Mouse (Mus musculus): ENCODE data around the gene Abhd16a. TPM values are rescaled to one million over a fixed set of nuclear protein-coding genes. Genes with fewer than 3 reads are reported as not detected.
"Not testable (repeated sequence)": the region's sequence is repeated elsewhere in the genome, so short reads cannot be mapped to it uniquely, and the experiment has no call there.

Gene Abhd16a
- polyA plus RNA-seq, 1 experiment = 211 TPM

DNA sequence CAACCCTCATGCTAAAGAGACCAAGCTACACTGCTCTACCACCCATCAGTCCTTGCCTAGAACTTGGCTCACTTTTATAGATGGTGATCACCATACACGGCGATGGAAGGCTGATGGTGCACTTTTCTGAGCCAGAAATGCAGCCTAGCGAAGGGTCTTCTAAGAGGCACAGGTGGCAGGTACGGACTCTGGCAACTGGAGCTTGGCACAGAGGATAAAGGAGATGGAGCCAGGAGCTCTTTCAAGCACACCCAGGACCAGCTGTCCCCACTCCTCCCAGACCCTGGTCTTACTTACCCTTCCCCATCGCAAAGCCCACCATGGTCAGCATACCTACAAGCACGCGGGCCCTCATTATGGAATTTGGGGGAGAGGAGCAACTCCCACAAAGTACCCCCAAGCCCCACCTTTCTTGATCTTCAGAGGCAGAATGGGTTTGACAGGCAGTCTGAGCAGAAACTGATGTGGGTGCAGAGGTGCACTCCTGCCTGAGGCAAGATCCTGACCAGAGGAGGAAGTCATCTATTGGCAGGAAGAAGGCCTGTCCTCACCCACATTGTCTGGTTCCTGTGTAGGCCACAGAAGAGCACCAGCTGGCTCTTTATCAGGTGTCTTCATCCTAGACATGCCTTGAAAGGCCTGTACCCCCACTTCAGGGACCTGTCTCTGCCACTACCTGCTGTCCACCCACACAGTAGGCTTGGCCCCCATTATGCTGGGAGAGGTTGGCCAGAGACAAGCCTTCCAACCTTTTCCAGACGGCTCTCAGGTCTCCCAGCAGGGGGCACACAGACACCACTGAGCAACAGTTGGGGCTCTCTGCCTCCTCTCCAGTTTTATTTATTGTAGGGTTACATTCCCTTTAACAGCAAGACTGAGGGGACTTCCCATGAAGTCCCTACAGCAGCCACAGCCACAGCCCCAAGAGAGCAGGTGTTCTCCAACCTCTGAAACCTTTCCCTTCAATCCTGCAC lies 26.3 kb downstream of the Abhd16a start, which contains the start of gene Ly6g5b:
Gene Ly6g5b, minus strand, starts transcription at position 383 of the 974 bp plus-strand sequence.
- Histone ChIP-seq H3K36me3 (replicated peaks; ENCODE audit: low read length) (peaks cover 59% of the 10 kb centered on the region), H3K27me3 (replicated peaks) (peaks cover 26% of the 10 kb centered on the region), H3K4me1 (peaks cover 72% of the 10 kb centered on the region), H3K4me3 (replicated peaks) (peak within 1 kb of the TSS; percentile 11), H3K9me3 (no peaks in the 10 kb centered on the region)
- TF ChIP-seq GATA1 (IDR thresholded peaks at IDR 0.05; ENCODE audit: borderline replicate concordance, low read length) (no peak), FLI1 (IDR thresholded peaks at IDR 0.05; ENCODE audit: low read length) (no peak)

DNA sequence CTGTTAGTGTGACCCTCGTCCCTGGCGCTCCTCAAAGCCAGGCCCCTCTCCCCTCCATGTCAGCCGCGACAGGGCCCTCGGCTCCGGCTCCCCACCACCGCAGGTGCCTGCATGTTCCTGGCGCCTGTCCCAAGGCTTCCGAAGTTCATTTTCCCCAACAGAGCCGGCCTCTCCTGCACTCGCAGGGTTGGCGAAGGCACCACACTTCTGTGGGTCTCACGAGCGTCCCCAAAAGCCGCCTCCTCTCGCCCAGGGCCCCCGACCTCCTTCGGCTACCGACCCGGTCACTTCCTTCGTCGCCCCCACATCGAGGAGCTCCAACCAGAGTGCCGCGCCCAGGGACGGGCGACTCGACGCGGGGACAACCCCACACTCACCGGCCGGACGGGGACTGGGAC lies 31.7 kb downstream of the Abhd16a start:
- H3K4me3 ChIP-seq (replicated peaks) = peak overlapping the region; percentile 99
- peaks cover 61% of the 10 kb centered on the region for H3K36me3 ChIP-seq (replicated peaks; ENCODE audit: low read length)
- no peak for TF ChIP-seq FLI1 (IDR thresholded peaks at IDR 0.05; ENCODE audit: low read length)
- TF ChIP-seq GATA1 (IDR thresholded peaks at IDR 0.05; ENCODE audit: borderline replicate concordance, low read length) = no peak
- no peaks in the 10 kb centered on the region for H3K9me3 ChIP-seq
- H3K27me3 ChIP-seq (replicated peaks) = no peaks in the 10 kb centered on the region
- peaks cover 57% of the 10 kb centered on the region for H3K4me1 ChIP-seq

- no peaks in the 10 kb centered on the region for H3K27me3 ChIP-seq (replicated peaks)
- peaks cover 56% of the 10 kb centered on the region for H3K36me3 ChIP-seq (replicated peaks; ENCODE audit: low read length)
- peaks cover 56% of the 10 kb centered on the region for H3K4me1 ChIP-seq
- no peak for TF ChIP-seq GATA1 (IDR thresholded peaks at IDR 0.05; ENCODE audit: borderline replicate concordance, low read length)
- TF ChIP-seq FLI1 (IDR thresholded peaks at IDR 0.05; ENCODE audit: low read length) = peak; percentile 64; the same call in 1 of the 2 replicates
- H3K9me3 ChIP-seq = no peaks in the 10 kb centered on the region
- H3K4me3 ChIP-seq (replicated peaks) = peak within 1 kb of the TSS; percentile 99
Measured at GRCm38 (mm10) chr17:35121143-35121799, 32.2 kb downstream of the Abhd16a start, which contains the start of gene Gpank1. Gene Gpank1 (plus strand): TSS chr17:35121455.

DNA sequence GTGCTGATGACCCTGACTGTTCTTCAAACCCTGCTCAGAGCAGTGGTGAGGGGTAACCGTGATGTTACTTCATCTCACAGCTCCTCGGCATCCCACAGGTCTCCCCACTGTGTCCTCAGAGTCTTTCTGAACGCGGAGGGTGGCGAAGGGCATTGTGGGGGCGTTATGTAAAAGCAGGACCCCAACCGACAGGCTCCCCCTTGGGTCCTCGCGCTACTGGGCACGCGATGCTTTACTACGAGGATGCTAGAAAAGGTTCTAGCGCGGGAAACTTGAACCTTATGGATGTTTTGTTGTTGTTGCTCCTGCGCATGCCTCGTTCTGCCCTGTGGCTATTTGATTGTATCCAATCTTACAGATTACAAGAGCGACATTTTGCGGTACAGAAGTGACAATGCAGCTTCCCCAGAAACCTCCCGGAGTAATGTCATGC lies 32.8 kb downstream of the Abhd16a start, which contains the start of gene Csnk2b:
Gene Csnk2b, minus strand, starts transcription at position 183 of the 433 bp plus-strand sequence.
- peaks cover 51% of the 10 kb centered on the region for H3K36me3 ChIP-seq (replicated peaks; ENCODE audit: low read length)
- H3K4me1 ChIP-seq = peaks cover 61% of the 10 kb centered on the region
- TF ChIP-seq GATA1 (IDR thresholded peaks at IDR 0.05; ENCODE audit: borderline replicate concordance, low read length) (no peak), FLI1 (IDR thresholded peaks at IDR 0.05; ENCODE audit: low read length) (no peak; the same call in 1 of the 2 replicates)

GRCm38 (mm10) chr17:35123287-35123686 lies 34.2 kb downstream of the Abhd16a start:
- peaks cover 64% of the 10 kb centered on the region for H3K4me1 ChIP-seq

More for the DNA sequence above, 32.8 kb downstream of the Abhd16a start, which contains the start of gene Csnk2b:
- Histone ChIP-seq H3K27me3 (replicated peaks) (no peaks in the 10 kb centered on the region), H3K4me3 (replicated peaks) (peak within 1 kb of the TSS; percentile 99), H3K9me3 (no peaks in the 10 kb centered on the region)

DNA sequence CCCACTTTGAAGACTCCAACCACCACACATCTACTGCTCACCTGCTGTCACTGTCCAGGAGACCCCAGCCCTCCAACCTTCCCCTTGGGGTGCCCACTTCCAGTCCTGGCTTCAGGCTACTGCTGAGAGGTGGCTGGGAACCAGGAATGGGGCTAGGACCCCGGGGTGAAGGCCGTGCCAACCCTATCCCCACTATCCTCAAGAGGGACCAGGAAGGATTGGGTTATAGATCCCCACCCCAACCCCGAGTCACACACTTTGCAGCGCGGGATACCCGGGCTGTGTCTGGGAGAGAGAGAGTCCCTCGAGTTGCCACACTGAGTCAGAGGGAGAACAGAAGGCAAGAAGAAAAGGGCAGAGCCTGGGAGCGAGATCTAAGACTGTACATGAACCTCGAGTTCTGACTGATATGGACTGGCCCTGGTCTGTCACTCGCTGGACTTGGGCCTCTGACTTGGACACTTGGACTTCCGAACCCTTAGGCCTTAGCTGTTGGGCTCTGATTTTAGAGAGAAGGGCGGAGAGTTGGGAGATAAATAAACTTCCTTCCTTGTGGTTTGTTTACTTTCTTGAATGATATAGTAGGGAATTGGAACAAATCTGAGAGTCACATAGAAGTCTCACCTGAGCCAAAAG lies 35.3 kb downstream of the Abhd16a start:
- H3K9me3 ChIP-seq; H3K27me3 ChIP-seq (replicated peaks); H3K4me3 ChIP-seq (replicated peaks): not testable (repeated sequence)
- Histone ChIP-seq H3K36me3 (replicated peaks; ENCODE audit: low read length) (peaks cover 48% of the 10 kb centered on the region), H3K4me1 (peaks cover 71% of the 10 kb centered on the region)

More at GRCm38 (mm10) chr17:35123287-35123686, 34.2 kb downstream of the Abhd16a start:
- peaks cover 47% of the 10 kb centered on the region for H3K36me3 ChIP-seq (replicated peaks; ENCODE audit: low read length)
- not testable (repeated sequence) for H3K9me3 ChIP-seq; H3K27me3 ChIP-seq (replicated peaks); H3K4me3 ChIP-seq (replicated peaks)

GRCm38 (mm10) chr17:35125081-35125480 lies 36.0 kb downstream of the Abhd16a start:
- no peaks in the 10 kb centered on the region for H3K9me3 ChIP-seq
- TF ChIP-seq GATA1 (IDR thresholded peaks at IDR 0.05; ENCODE audit: borderline replicate concordance, low read length) (no peak), FLI1 (IDR thresholded peaks at IDR 0.05; ENCODE audit: low read length) (no peak)
- H3K4me1 ChIP-seq = peaks cover 69% of the 10 kb centered on the region
- H3K27me3 ChIP-seq (replicated peaks) = no peaks in the 10 kb centered on the region
- peak overlapping the region; percentile 96 for H3K4me3 ChIP-seq (replicated peaks)
- peaks cover 46% of the 10 kb centered on the region for H3K36me3 ChIP-seq (replicated peaks; ENCODE audit: low read length)

DNA sequence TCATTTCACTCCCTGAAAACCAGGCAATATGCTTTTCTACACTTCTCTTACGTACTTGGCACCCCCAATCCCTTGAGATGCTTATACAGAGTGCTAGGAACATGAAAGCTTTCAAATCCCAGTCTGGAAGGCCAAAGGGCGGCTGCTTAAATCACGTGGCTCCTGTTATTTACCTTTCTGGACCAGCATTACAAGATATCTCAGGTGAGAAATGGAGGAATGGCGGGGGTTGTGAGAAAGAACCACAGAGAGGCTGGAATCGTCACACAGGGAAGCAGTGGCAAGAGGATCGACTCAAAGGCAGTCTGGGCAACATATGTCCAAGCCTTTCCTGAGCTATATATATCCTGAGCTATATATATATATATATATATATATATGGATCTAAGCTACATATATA lies 36.5 kb downstream of the Abhd16a start:
- Histone ChIP-seq H3K36me3 (replicated peaks; ENCODE audit: low read length) (peaks cover 50% of the 10 kb centered on the region), H3K27me3 (replicated peaks) (no peaks in the 10 kb centered on the region), H3K9me3 (no peaks in the 10 kb centered on the region), H3K4me3 (replicated peaks) (peak overlapping the region; percentile 96), H3K4me1 (peaks cover 69% of the 10 kb centered on the region)
- TF ChIP-seq GATA1 (IDR thresholded peaks at IDR 0.05; ENCODE audit: borderline replicate concordance, low read length) (no peak), FLI1 (IDR thresholded peaks at IDR 0.05; ENCODE audit: low read length) (no peak)

DNA sequence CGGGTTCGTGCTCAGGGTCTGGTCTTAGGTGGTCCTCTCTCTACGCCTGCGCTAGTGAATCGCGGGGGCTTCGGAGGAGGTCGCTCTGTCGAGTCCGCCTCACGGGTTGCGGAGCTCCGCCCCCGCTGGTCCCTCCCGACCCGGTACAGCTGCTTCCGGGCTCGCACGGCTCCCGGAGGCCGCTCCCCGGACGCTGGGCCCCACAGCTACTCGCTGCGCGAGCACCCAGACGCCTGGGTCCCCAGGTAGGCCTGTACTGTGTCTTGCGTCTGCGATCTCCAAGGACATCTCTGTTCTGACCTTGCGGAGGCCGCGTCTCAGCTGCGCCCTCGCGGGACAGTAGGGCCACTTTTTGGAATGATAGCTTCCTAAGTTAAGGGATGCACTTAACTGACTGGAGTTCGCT lies 37.1 kb downstream of the Abhd16a start, which contains the start of gene D17H6S53E:
Gene D17H6S53E, plus strand, starts transcription at position 168 of the 406 bp plus-strand sequence.
- H3K27me3 ChIP-seq (replicated peaks) = no peaks in the 10 kb centered on the region

More for the DNA sequence above, 37.1 kb downstream of the Abhd16a start, which contains the start of gene D17H6S53E:
- Histone ChIP-seq H3K9me3 (no peaks in the 10 kb centered on the region), H3K4me3 (replicated peaks) (peak within 1 kb of the TSS; percentile 96), H3K36me3 (replicated peaks; ENCODE audit: low read length) (peaks cover 56% of the 10 kb centered on the region), H3K4me1 (peaks cover 74% of the 10 kb centered on the region)
- TF ChIP-seq GATA1 (IDR thresholded peaks at IDR 0.05; ENCODE audit: borderline replicate concordance, low read length) (no peak), FLI1 (IDR thresholded peaks at IDR 0.05; ENCODE audit: low read length) (no peak; the same call in 1 of the 2 replicates)
